Mouse (Mus musculus) embryonic facial prominence, embryonic 12.5 days (tissue): ENCODE data around the gene Ahsa2. TPM values are rescaled to one million over a fixed set of nuclear protein-coding genes. Genes with fewer than 3 reads are reported as not detected.
"Not testable (repeated sequence)": the region's sequence is repeated elsewhere in the genome, so short reads cannot be mapped to it uniquely, and the experiment has no call there.

Source experiments
- ATAC-seq: fragments of 200-750 bp; cut with Nextera tagmentation; 2 replicates; pipeline ENCODE4 v1.8.0; 2017; ENCODE audit not compliant: insufficient number of reproducible peaks, insufficient read depth, low FRiP score, low TSS enrichment
- H3K27ac ChIP-seq: fragments of 300-500 bp; sonication (generic); 2 replicates; pipeline ENCODE4 v1.5.1; 2016; ENCODE audit warnings: mild to moderate bottlenecking
- H3K27me3 ChIP-seq: fragments of 300-500 bp; sonication (generic); 2 replicates; pipeline ENCODE4 v1.6.1; 2016; ENCODE audit warnings: mild to moderate bottlenecking, moderate library complexity
- H3K36me3 ChIP-seq: fragments of 300-500 bp; sonication (generic); 2 replicates; pipeline ENCODE4 v1.6.1; 2016; ENCODE audit warnings: mild to moderate bottlenecking
- H3K4me1 ChIP-seq: fragments of 300-500 bp; sonication (generic); 2 replicates; pipeline ENCODE4 v1.6.1; 2016
- H3K4me2 ChIP-seq: fragments of 300-500 bp; sonication (generic); replicated peaks from 2 replicates; pipeline ENCODE4 v1.6.1; 2016; ENCODE audit warnings: mild to moderate bottlenecking, moderate library complexity
- H3K4me3 ChIP-seq: fragments of 300-500 bp; sonication (generic); 2 replicates; pipeline ENCODE4 v1.5.1; 2016; ENCODE audit warnings: mild to moderate bottlenecking
- H3K9ac ChIP-seq: fragments of 300-500 bp; sonication (generic); 2 replicates; pipeline ENCODE4 v1.6.1; 2016; ENCODE audit warnings: mild to moderate bottlenecking, moderate library complexity
- H3K9me3 ChIP-seq: fragments of 300-500 bp; sonication (generic); 2 replicates; pipeline ENCODE4 v1.6.1; 2016; ENCODE audit warnings: mild to moderate bottlenecking, moderate library complexity
- WGBS: fragments of 180-500 bp; shearing (Covaris S2); methylation state at CpG from one replicate; pipeline ENCODE4 v1.1.7; 2016; 5-methylcytosine and 5-hydroxymethylcytosine counted together
- polyA plus RNA-seq: library from polyadenylated mRNA; unstranded; fragments of >200 nt; fragmentation: Nextera tagmentation; extraction: Ambion mirVana; gene quantifications from 2 replicates; pipeline ENCODE4 v1.2.1, GENCODE M21; 2016

The Ahsa2 gene
- 122 and 132 TPM in 2 replicates for polyA plus RNA-seq

GRCm38 (mm10) chr11:23497718-23498509 is at the start of gene Ahsa2:
Gene Ahsa2 (minus strand): TSS chr11:23498030.
- H3K4me3 ChIP-seq, result peak within 1 kb of the TSS; percentile 73
- peak within 1 kb of the TSS; percentile 93 for H3K4me2 ChIP-seq
- ATAC-seq, result peak; percentile 94
- no peaks in the 10 kb centered on the region for H3K27me3 ChIP-seq
- H3K27ac ChIP-seq, result peak within 1 kb of the TSS; percentile 96
- H3K9me3 ChIP-seq, result no peaks in the 10 kb centered on the region
- peak within 1 kb of the TSS; percentile 79 for H3K9ac ChIP-seq
- H3K36me3 ChIP-seq, result peaks cover 32% of the 10 kb centered on the region
- H3K4me1 ChIP-seq, result peaks cover 18% of the 10 kb centered on the region
- under 1% methylated on average over 63 of the region's 66 CpGs for WGBS

GRCm38 (mm10) chr11:23537446-23537845 is 39.6 kb upstream of the Ahsa2 start:
- H3K27me3 ChIP-seq, result no peaks in the 10 kb centered on the region
- ATAC-seq, result no peak
- no peak overlapping the region for H3K4me2 ChIP-seq
- no peak overlapping the region for H3K4me3 ChIP-seq
- no peaks in the 10 kb centered on the region for H3K9me3 ChIP-seq
- no peak overlapping the region for H3K9ac ChIP-seq
- no peak overlapping the region for H3K27ac ChIP-seq
- 92% methylated on average over 2 of the region's 2 CpGs for WGBS
- H3K4me1 ChIP-seq, result no peaks in the 10 kb centered on the region
- no peaks in the 10 kb centered on the region for H3K36me3 ChIP-seq

GRCm38 (mm10) chr11:23520473-23521205 is 22.8 kb upstream of the Ahsa2 start, which contains the start of gene 1700093K21Rik:
Gene 1700093K21Rik (minus strand): TSS chr11:23521155.
- Histone ChIP-seq H3K4me1 (no peaks in the 10 kb centered on the region), H3K4me3 (no peak within 1 kb of the TSS), H3K9ac (no peak within 1 kb of the TSS), H3K9me3 (no peaks in the 10 kb centered on the region), H3K27me3 (no peaks in the 10 kb centered on the region), H3K27ac (no peak within 1 kb of the TSS), H3K36me3 (no peaks in the 10 kb centered on the region), H3K4me2 (no peak within 1 kb of the TSS)
- 42% methylated on average over 5 of the region's 5 CpGs for WGBS
- ATAC-seq, result no peak

GRCm38 (mm10) chr11:23518981-23519380 is 21.2 kb upstream of the Ahsa2 start:
- Histone ChIP-seq H3K4me3 (no peak overlapping the region), H3K36me3 (no peaks in the 10 kb centered on the region), H3K9me3 (no peaks in the 10 kb centered on the region), H3K4me1 (no peaks in the 10 kb centered on the region), H3K4me2 (no peak overlapping the region), H3K27ac (no peak overlapping the region), H3K27me3 (no peaks in the 10 kb centered on the region), H3K9ac (no peak overlapping the region)
- WGBS, result 75% methylated on average over 3 of the region's 3 CpGs
- ATAC-seq, result no peak

- H3K27me3 ChIP-seq, result no peaks in the 10 kb centered on the region
- no peak for ATAC-seq
- no peaks in the 10 kb centered on the region for H3K9me3 ChIP-seq
- no peaks in the 10 kb centered on the region for H3K36me3 ChIP-seq
- no peak overlapping the region for H3K9ac ChIP-seq
- H3K4me3 ChIP-seq, result no peak overlapping the region
- no peak overlapping the region for H3K4me2 ChIP-seq
- WGBS, result 81% methylated on average over 2 of the region's 2 CpGs
- no peaks in the 10 kb centered on the region for H3K4me1 ChIP-seq
- H3K27ac ChIP-seq, result no peak overlapping the region
Observed at GRCm38 (mm10) chr11:23515315-23515714, 17.5 kb upstream of the Ahsa2 start.

- not testable (repeated sequence) for H3K9me3 ChIP-seq, H3K4me3 ChIP-seq, H3K4me2 ChIP-seq, H3K9ac ChIP-seq, H3K27me3 ChIP-seq, ATAC-seq, H3K36me3 ChIP-seq, H3K4me1 ChIP-seq, H3K27ac ChIP-seq
- 68% methylated on average over 4 of the region's 4 CpGs for WGBS
Observed at GRCm38 (mm10) chr11:23514785-23515184, 17.0 kb upstream of the Ahsa2 start.

- WGBS, result 70% methylated on average over 5 of the region's 5 CpGs
- not testable (repeated sequence) for ATAC-seq, H3K4me2 ChIP-seq, H3K36me3 ChIP-seq, H3K9ac ChIP-seq, H3K27me3 ChIP-seq, H3K4me1 ChIP-seq, H3K4me3 ChIP-seq, H3K27ac ChIP-seq, H3K9me3 ChIP-seq
Observed at GRCm38 (mm10) chr11:23504801-23505200, 7.0 kb upstream of the Ahsa2 start.

GRCm38 (mm10) chr11:23498609-23499008 is 779 bp upstream of the Ahsa2 start:
- H3K9ac ChIP-seq, result no peak overlapping the region
- peak overlapping the region; percentile 93 for H3K4me2 ChIP-seq
- H3K4me1 ChIP-seq, result peaks cover 18% of the 10 kb centered on the region
- peaks cover 25% of the 10 kb centered on the region for H3K36me3 ChIP-seq
- H3K9me3 ChIP-seq, result no peaks in the 10 kb centered on the region
- peak overlapping the region; percentile 85 for H3K27ac ChIP-seq
- 65% methylated on average over 5 of the region's 5 CpGs for WGBS
- no peak for ATAC-seq
- peak overlapping the region; percentile 73 for H3K4me3 ChIP-seq
- no peaks in the 10 kb centered on the region for H3K27me3 ChIP-seq

GRCm38 (mm10) chr11:23497335-23497717 is 504 bp downstream of the Ahsa2 start:
- no peaks in the 10 kb centered on the region for H3K27me3 ChIP-seq
- peaks cover 18% of the 10 kb centered on the region for H3K4me1 ChIP-seq
- H3K4me3 ChIP-seq, result peak overlapping the region; percentile 73
- peak overlapping the region; percentile 96 for H3K27ac ChIP-seq
- no peaks in the 10 kb centered on the region for H3K9me3 ChIP-seq
- H3K4me2 ChIP-seq, result peak overlapping the region; percentile 93
- peaks cover 38% of the 10 kb centered on the region for H3K36me3 ChIP-seq
- peak overlapping the region; percentile 79 for H3K9ac ChIP-seq
- WGBS, result under 1% methylated on average over 22 of the region's 22 CpGs
- ATAC-seq, result peak; percentile 87

- Histone ChIP-seq H3K4me2 (peak overlapping the region; percentile 93), H3K4me1 (peaks cover 18% of the 10 kb centered on the region), H3K36me3 (peaks cover 44% of the 10 kb centered on the region), H3K27me3 (no peaks in the 10 kb centered on the region), H3K9ac (peak overlapping the region; percentile 79), H3K27ac (no peak overlapping the region; the same call in 1 of the 2 replicates), H3K4me3 (peak overlapping the region; percentile 73), H3K9me3 (no peaks in the 10 kb centered on the region)
- 42% methylated on average over 6 of the region's 6 CpGs for WGBS
- no peak for ATAC-seq
Observed at GRCm38 (mm10) chr11:23496661-23497060, 1.2 kb downstream of the Ahsa2 start.

GRCm38 (mm10) chr11:23495231-23495630 is 2.6 kb downstream of the Ahsa2 start:
- H3K27me3 ChIP-seq, result no peaks in the 10 kb centered on the region
- no peak overlapping the region for H3K27ac ChIP-seq
- H3K36me3 ChIP-seq, result peaks cover 58% of the 10 kb centered on the region
- H3K4me1 ChIP-seq, result peaks cover 18% of the 10 kb centered on the region
- WGBS, result 91% methylated on average over 6 of the region's 6 CpGs
- no peak for ATAC-seq
- H3K4me3 ChIP-seq, result 0 out of 2 replicates have a peak overlapping the region, but pooled peaks have one; percentile 5
- H3K9ac ChIP-seq, result no peak overlapping the region
- no peaks in the 10 kb centered on the region for H3K9me3 ChIP-seq
- no peak overlapping the region for H3K4me2 ChIP-seq
